Mouse (Mus musculus) G1E-ER4 (cell line): ENCODE data around the gene Phlpp2. TPM values are rescaled to one million over a fixed set of nuclear protein-coding genes. Genes with fewer than 3 reads are reported as not detected.

ENCODE experiments used
- GATA1 ChIP-seq: IDR thresholded peaks from one replicate; pipeline ENCODE4 v1.8.0; 2012; ENCODE audit warnings: low read length, inconsistent platforms
- polyA plus RNA-seq: library from polyadenylated mRNA; stranded (reverse); fragments of >175 nt; gene quantifications from 2 replicates; pipeline ENCODE4 v1.2.3, GENCODE M21; 2012

Gene Phlpp2
- polyA plus RNA-seq, result 3.5 and 5.5 TPM in 2 replicates

DNA sequence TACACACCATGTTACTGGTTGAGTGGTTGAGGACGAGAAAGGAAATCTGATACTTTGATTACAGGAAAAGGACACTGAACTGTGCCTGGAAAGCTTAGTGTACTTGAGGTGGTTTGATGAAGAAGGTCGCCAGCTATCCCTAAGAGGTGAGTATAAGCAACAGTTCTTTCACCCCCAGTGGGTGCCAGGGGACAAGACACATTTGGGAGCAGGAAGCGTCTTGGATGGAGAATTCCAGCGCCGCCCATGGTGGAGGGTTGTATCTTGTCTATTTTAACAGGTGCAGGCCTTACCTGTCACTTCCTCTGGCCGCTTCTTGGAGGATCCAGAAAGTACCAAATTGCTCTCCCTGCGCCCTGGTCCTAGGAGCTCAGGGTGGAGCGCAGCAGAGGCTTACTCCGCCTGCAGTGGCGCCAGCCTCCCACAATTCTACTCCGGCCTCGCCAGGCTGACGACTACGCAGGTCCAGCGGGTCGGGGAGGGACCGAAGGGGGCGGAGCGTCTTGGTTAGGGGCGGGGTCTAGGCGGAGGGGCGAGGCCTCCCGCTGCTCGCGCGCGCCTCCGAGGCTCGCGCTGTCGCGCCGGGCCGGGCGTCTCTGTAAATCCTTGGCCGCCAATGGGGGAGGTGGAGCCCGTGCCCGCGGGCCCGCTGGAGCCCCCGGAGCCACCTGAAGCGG, at the start of gene Phlpp2:
Gene Phlpp2, plus strand, starts transcription at position 540 of the 677 bp plus-strand sequence.
- TF ChIP-seq GATA1, result no peak

DNA sequence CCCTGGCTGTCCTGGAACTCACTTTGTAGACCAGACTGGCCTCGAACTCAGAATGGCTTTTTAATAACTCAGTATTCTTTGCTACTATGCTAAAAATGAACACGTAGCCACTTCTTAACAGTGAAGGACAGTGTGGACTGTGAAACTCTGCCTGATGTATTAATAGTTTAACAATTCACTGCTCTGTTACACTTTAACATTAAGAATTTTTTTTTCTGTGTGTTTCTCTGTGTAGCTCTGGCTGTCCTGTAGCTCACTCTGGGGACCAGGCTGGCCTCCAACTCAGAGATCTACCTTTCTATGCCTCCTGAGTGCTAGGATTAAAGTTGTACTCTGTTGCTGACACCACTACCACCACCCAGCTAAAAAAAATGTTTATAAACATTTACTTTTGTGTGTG, 44.8 kb upstream of the Phlpp2 start:
- TF ChIP-seq GATA1, result no peak

DNA sequence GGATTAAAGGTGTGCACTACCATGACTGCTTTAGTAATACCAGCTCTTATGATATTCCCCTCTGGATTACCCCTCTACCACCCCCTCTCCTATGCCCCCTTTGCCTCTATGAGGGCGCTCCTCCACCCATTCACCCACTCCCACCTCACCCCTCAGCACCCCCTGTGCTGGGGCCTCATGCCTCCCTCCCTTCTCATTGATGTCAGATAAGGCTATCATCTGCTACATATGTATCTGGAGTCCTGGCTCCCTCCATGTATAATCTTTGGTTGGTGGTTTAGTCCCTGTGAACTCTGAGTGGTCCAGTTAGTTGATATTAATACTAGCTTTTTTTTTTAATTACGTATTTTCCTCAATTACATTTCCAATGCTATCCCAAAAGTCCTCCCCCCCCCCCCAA, 28.5 kb upstream of the Phlpp2 start:
- no peak for TF ChIP-seq GATA1

DNA sequence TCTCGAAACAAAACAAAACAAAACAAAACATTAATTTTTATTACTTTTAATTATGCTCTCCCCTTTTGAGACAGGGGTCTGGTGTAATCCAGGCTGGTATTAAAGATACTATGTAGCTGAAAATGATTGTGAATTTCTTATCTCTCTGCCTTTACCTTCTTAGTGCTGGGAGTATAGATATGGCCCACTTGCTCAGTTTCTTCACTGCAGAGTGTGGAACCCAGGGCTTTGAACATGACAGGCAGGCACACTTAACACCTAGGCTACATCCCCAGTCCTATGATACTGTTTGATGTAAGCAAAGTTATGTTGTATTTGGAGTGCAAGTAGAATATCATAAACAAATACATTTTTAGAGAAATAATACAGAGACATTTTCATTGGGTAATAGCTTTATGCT, 25.9 kb upstream of the Phlpp2 start:
- no peak for TF ChIP-seq GATA1

DNA sequence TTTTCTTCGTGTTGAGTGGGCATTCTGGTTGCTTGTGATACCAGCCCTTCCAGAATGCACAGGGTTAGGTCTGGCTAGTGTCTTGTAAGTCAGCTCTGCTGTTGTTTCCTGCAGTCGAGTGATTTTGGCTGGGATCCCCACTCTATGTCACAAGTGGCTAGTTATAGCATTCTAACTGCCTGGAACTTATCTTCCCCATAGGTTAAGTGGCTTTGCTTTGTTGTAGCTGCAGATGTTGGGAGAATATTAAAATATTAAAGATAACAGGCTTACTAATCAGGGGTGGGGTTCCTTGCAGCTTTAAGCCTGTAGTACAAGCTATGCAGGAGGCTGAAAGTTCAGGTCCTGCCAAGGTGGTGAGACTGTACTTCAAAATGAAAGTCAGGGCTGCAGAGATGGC, 20.5 kb upstream of the Phlpp2 start:
- no peak for TF ChIP-seq GATA1

DNA sequence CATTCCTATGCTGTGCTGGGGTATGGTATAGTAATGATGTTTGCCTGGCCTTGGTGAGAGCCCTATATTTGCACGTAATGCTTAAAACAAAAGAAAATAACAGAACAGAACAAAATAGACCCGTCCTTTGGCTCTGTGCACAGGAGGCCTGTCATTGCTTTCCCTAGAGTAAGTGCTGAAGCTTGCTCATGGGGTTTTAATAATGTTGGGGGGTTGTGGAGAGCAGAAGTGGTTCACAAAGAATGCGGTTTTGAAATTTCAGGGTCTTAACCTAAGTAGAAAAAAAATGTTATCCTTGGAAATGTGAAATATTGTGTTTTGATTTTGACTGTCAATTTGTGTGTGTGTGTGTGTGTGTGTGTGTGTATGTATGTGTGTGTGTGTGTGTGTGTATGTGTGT, 19.4 kb upstream of the Phlpp2 start:
- no peak for TF ChIP-seq GATA1

DNA sequence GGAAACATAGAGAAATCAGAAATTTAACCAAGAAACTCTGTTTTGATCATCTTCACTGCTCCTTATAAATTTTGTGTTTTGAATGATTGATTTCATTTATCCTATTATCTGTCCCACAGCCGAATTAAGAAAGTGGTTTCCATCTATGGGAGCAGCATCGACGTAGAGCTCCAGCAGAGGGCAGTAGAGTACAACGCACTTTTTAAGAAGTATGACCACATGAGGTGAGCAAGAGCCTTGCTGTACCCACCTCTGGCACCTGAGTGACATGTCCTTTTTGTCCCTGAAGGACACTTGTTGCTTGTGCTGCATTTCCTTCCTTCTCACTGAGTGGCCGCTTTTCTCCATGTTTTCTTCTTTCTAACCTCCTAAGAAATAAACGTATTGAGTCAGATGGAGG, 14.9 kb upstream of the Phlpp2 start:
- no peak for TF ChIP-seq GATA1

DNA sequence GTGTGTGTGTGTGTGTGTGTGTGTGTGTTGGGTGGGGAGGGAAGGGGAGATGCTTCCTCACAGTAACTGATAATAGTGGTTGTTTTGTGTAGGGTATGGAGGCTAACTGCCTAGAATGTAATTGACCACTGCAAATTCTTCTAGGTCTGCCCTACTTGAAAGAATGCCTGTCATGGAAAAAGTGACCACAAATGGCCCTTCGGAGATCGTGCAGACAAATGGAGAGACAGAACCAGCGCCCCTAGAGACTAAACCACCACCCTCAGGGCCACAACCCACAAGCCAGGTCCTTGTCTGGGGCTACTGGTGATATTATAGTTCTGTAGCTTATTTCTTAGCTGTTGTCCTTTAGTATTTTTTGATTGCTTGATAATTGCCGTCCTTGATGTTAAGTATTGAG, 13.8 kb upstream of the Phlpp2 start:
- TF ChIP-seq GATA1, result no peak

DNA sequence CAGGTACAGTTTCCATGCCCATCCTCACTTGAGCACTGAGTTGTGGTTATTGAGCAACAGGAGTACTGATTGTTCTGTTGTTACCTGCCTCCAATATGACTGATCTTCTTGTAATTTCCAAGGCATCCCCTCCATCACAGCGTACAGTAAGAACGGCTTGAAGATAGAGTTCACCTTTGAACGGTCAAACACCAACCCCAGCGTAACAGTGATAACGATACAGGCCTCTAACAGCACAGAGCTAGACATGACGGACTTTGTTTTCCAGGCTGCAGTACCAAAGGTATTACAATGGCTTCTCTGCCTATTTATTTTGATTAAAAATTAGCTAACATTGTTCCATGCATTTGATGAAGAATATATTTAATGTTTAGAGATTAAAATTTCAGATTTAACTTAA, 12.9 kb upstream of the Phlpp2 start:
- no peak for TF ChIP-seq GATA1

DNA sequence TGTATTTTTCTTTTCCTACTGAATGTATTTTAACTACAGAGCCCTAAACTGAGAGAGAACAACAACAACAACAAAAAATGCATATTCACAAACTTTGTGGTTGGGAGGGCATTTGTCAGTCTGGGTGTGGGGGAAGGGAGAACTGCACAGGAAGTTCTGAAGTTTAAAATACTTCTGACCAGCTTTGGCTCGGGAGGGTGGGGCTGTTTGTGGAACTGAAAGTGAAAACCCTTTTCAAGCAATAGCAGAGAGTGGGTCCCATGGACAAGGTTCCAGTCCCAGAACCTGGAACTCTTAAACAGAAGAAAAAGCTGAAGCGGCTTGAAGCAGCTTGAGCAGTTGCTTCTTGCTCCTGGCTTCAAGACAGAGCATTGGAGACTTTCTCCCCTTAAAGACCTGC, 4.9 kb upstream of the Phlpp2 start:
- no peak for TF ChIP-seq GATA1

DNA sequence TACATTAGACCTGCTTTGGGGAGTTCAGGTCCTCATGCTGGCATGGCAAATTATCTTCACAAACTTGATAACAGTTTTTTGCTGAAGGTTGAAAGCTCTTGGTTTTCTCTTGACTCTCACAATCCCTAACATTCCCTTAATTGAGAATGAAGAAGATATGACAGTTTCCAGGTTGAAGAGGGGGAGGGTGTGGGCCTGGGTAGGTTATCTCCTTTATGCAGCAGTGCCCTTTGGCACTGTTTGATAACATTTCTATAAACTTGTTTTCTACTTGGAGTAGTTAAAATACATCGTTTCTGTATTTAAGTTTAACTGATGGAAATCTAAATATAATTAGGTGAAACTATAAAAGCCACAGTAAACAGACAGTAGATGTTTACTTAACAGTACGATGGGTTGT, 3.5 kb upstream of the Phlpp2 start:
- peak; percentile 72 for TF ChIP-seq GATA1

DNA sequence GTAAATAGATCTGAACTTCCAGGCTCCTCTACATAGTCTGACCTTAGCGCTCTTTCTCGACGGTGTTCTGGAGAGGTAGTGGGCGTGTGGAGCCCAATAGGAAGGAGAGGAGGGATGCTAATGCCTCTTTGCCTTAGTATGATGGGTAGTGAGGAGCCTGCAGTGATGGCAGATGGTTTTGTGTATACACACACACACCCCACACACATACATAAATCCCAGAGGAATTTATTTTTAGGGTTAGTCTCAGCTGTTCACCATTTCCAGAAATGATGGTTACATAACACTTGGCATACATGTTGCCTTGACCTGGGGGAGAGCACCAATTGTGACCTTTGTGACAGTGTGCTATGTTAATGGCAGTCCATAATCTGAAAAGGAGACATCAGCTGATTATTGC, 2.8 kb upstream of the Phlpp2 start:
- no peak for TF ChIP-seq GATA1

DNA sequence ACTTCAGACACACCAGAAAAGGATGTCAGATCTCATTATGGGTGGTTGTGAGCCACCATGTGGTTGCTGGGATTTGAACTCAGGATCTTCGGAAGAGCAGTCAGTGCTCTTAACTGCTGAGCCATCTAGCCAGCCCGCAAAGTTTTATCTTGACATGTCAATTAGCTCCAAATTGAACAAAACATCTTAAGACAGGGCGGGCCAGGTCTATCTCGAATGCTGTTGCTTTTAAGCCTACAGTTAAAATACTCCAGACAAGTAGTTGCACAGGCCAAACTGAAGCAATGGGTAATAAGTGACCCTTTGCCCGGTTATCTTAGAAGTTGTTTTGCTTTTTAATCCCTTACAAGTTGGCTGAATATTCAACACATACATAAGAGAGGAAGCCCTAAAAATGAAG, 1.7 kb upstream of the Phlpp2 start:
- no peak for TF ChIP-seq GATA1

DNA sequence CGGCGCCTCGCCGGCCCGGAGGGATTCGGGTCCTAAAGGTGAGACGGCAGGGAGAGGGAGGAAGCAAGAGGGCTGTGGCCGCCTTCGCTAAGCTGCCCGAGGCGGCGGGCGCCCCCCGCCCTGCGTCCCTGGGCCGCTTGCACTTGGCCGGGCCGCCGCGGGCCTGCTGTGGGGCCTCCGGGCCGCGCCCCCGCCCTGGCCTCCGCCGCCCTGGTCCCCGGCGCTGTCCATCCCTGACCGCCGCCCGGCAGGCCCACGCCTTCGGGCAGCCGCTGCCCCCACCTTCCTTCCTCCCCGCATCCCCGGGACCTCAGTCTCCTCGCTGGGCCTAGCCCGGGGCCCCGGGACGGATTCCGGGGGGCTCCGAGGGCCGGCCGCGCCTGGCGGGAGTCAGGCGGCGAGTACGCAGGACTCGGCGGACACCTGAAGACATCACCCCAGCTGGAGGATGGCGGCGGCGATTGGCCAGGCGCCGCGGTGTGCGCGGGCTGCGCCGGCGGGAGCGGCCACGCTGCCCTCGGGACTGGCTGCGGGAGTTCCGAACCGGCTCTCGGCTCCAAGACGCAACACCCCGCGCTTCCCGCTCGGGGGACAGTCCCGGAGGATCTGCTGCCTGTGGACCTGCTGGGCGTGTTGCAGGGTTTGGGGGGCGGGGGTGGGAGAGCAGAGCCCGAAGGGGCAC, 479 bp downstream of the Phlpp2 start:
- no peak for TF ChIP-seq GATA1

DNA sequence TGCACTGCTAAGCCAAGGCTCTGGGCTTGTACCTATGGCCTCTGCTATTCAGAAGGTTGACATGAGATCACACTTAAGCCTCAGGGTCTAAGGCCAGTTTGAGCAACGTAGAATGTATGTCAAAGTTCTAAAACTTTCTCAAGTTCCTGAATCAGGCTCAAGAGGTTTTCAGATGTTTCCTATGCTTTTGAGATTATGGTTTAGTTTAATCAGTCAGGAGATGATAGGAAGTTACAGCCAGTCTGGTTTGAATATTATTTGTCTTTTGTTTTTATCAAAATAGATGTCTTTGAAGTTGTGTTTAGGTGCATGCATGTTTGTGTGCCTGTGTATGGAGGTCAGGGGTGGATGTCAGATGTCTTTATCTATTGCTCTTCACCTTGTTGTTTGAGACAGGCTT, 2.7 kb downstream of the Phlpp2 start:
- no peak for TF ChIP-seq GATA1

DNA sequence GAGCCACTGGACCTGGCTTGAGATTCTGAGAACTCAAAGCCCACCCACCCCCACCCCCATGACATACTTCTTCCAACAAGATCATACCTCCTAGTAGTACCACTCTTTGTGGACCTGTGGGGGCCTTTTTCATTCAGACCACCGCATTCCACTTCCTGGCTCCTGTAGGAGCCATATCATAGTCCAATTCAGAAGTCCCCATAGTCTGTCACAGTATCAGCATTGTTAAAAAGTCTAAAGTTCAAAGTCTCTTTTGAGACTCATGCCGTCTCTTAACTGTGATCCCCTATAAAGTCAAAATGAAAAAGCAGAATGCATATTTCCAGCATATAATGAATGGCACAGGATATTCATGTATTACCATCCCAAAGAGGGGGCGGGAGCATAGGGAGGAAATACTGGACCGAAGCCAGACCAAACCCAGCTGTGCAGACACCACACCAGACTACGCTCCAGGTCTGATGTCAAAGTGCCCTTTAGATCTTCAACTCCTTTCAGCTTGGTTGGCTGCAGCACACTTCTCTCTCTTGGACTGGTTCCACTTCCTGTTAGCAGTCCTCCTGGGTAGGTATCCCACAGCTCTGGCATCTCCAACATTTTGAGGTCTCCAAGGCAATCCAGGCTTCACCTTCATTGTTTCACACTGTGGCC, 11.8 kb downstream of the Phlpp2 start:
- no peak for TF ChIP-seq GATA1

DNA sequence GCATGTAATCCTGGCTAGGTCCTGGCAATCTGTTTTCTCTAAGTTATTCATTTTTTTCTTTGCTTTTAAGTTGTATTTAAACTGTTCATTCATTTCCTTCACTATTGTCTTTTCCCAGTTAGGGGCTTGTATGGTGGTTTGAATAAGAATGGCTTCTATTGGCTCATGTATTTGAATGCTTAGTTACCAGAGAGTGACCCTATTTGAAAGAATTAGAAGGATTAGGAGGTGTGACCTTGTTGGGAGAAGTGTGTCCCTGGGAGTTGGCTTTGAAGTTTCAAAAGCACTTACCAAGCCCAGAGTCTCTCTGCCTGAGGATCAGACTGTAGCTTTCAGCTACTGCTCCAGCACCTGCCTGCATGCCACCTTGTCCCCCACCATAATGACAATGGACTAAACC, 17.0 kb downstream of the Phlpp2 start:
- TF ChIP-seq GATA1, result no peak
